Mouse (Mus musculus): ENCODE measurements around the gene Cgrrf1. TPM values are rescaled to one million over a fixed set of nuclear protein-coding genes. Genes with fewer than 3 reads are reported as not detected.
A peak's percentile ranks its signal among the peaks of the same experiment; 100 is the strongest.

Gene Cgrrf1
- total RNA-seq, 2 experiments from 2014 or later: 11.5 to 13.9 TPM

DNA sequence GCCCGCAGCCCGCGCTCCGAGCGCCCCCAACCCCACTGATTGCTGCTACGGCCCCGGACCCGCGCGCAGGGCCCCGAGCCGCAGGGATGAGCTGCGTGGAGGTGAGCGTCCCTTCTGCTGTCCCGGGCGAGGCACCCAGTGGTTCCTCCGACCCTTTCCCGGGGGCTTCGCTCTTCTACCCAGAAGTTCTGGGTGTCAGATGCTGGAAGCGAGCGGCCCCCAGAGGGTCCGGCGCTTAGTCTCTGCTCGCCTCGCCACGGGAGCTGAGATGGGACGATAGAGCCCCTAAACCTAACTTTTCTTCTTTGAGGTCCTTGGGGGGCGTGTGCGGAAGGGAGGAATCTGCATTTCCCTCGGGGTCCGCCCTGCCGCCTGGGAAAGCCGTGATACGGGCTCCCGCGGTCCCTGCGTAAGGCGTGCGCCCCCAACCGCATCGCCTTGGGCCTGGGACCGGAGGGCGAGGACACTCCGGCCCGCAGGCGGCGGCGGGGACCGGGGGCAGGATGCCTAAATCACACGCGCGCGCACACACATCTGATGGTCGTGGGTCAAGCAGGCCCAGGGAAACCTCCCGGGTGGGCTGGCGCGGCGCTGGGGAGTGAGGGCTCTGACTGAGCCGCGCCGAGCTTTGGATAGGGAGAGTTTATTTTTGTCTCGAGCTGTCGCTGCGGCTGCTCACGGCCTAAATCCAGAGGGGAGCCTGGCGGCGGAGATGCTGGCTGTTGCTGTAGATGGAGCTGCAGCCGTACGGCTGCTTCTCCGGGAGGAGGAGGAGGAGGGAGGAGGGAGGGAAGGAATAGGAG lies 51.3 kb downstream of the Cgrrf1 start:
- intact Hi-C loops (cut with DNase I): loop anchor here (5.0 kb wide), 1 partner anchor 119 kb away; no protein-coding TSS in a partner anchor
- DNase-seq (ENCODE audit: extremely low spot score in 1 of 2, low spot score in 2 of 2): peak; percentile 60 to 81

DNA sequence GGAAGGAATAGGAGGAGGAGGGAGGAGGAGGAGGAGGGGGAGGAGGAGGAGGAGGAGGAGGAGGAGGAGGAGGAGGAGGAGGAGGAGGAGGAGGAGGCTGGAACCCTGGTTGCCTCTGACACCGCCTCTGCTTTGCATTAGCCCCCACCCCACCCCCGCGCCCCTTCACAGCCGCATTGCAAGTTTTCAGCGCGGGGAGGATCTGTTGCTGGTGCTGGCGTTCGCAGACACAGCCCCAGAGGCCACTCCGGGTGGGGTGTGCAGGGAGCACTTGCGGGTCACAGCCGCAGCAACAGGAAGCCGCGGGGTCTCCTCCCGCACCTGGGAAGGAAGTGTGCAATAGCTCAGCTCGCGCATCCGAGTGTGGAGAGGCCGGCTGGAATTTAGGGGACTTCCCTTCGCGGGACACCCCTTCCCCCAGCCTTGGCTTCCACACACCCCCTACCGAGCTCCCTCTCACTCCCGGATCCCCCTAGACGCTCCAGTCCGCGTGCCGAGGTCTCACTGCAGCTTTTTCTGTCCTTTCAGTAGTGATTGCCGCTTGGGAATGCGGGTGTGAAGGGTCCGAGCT lies 52.0 kb downstream of the Cgrrf1 start:
- intact Hi-C loops (cut with DNase I): loop anchor here (2.0 to 5.0 kb wide), 2 partner anchors 118 to 203 kb away; no protein-coding TSS in a partner anchor
- DNase-seq (ENCODE audit: extremely low spot score in 1 of 2, low spot score in 2 of 2): peak in 1 of 2 experiments; percentile 73

GRCm38 (mm10) chr14:46884701-46885428 lies 52.9 kb downstream of the Cgrrf1 start:
- DNase-seq (ENCODE audit: extremely low spot score in 1 of 2, low spot score in 2 of 2): peak; percentile 36 to 74
- intact Hi-C loops (cut with DNase I): loop anchor here (2.0 to 5.0 kb wide), 2 partner anchors 117 to 202 kb away; no protein-coding TSS in a partner anchor

GRCm38 (mm10) chr14:46885429-46885755 lies 53.5 kb downstream of the Cgrrf1 start:
- DNase-seq (ENCODE audit: extremely low spot score in 1 of 2, low spot score in 2 of 2): no peak
- intact Hi-C loops (cut with DNase I): loop anchor here (2.0 kb wide), 1 partner anchor 201 kb away; no protein-coding TSS in a partner anchor

GRCm38 (mm10) chr14:46885891-46886301 lies 54.0 kb downstream of the Cgrrf1 start:
- intact Hi-C loops (cut with DNase I): loop anchor here (2.0 kb wide), 1 partner anchor 201 kb away; no protein-coding TSS in a partner anchor
- DNase-seq (ENCODE audit: extremely low spot score in 1 of 2, low spot score in 2 of 2): peak in 1 of 2 experiments; percentile 35

DNA sequence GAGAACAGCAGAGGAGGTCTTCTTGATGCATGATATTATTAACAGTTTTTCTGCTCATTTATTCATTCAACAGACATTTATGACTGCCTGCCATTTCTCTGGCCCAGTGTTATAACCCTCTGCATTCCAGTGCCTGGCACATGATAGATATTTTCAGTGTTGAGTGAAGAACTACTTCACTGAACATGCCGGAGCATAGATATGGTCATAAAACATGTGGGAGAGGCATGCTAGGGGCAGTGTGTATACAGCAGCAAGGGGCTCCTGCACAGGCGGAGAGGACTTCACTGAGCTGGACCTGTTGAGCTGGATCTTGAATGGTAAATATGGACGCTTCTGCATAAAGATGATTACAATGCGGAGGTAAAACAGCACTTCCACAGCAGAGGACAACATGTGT lies 57.2 kb downstream of the Cgrrf1 start:
- DNase-seq (ENCODE audit: extremely low spot score in 1 of 2, low spot score in 2 of 2): no peak
- intact Hi-C loops (cut with DNase I): no loop called here

DNA sequence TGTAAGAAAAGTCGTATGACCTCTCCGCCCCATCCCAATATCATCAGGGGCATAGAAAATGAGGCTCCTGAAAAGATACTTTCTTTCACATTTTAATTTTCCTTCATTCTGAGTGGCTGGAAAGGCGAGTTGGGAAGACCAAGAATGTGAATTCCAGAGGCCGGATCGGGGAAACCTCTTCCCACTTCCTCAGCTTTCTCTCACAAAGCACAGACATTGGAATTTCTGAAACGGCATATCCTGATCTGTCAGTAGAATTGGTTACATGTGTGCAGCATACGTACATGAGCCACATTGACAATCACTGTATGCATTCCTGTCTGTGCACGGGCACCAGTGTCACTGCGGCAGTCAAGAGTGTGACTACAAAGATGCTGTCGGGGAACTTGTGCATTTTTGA lies 62.0 kb downstream of the Cgrrf1 start:
- DNase-seq (ENCODE audit: extremely low spot score in 1 of 2, low spot score in 2 of 2): no peak
- intact Hi-C loops (cut with DNase I): no loop called here

DNA sequence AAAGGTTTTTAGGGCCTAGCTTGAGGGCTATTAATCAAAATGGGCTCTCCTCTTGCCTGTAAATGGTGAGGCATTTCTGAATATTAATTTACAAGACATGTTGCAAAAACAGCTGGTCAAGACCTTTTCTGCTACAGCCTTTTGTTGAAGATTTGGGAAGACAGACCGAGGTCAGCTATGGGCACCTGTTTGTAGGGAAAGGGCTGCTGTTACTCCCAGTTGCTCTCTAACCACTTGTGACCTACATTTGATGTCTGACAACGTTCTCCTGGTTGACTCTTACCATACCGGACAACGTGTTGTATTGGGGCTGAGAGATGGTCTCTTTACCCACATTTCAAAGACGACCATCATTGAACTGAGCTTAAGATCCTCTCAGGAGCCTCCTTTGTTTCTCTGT lies 66.0 kb downstream of the Cgrrf1 start:
- no peak for DNase-seq (ENCODE audit: extremely low spot score in 1 of 2, low spot score in 2 of 2)
- intact Hi-C loops (cut with DNase I): no loop called here

DNA sequence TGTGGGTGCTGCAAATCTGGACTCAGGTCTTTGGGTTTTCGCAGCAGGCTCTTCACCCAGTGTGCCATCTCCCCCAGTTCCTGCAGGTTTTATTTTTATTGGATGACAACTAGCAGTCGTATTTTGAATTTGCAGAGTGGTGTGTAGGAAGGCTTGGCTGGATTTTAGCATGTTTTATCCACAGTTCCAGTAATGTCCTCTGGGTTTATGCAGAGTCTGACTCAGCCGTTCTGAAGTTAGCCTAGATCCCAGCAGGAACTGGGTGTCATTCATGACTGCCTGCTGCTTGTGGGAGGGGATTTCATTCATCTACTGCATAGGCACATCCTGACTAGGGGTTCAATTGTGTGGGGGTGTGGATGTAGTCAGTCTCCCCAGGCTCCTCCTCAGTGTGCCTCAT lies 66.7 kb downstream of the Cgrrf1 start:
- no peak for DNase-seq (ENCODE audit: extremely low spot score in 1 of 2, low spot score in 2 of 2)
- intact Hi-C loops (cut with DNase I): no loop called here

DNA sequence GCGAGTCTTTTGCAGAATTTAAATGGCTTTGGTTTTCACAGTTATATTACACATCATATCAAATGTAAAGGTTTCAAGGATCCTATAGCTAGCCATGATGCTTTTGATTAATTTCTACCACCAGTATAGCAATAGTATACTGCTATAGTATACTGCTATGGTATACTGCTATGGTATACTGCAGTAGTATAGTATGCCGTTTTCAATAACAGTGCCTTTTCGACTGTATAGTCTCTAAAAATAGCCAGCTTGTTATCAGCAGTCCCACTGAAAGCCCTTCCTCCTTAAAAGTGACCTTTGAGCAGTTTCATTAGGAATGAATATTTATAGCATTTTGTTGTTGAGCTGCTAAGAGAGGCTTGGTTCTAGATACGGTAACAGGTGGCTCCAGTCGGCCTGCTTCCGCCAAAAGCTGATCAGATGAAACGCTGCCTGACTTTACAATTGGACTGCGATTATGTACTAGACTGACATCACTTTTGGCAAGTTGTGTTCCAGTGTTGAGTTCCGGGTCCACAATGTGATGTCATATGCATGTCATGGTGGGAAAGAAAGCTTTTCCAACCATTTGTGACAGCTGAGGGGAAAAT lies 70.7 kb downstream of the Cgrrf1 start:
- intact Hi-C loops (cut with DNase I): no loop called here
- DNase-seq (ENCODE audit: extremely low spot score in 1 of 2, low spot score in 2 of 2): no peak

Other genes starting within 250 kb of the Cgrrf1 start
- 1 to 10 TPM; 1.9 to 2.0 TPM for gene Cdkn3, start 71.6 kb upstream of the Cgrrf1 start, total RNA-seq (2021)
- 10 to 100 TPM; 79.9 to 83.6 TPM for gene Cnih1, start 43.7 kb upstream of the Cgrrf1 start, total RNA-seq (2021)
- gene Gmfb, start 9.9 kb upstream of the Cgrrf1 start, total RNA-seq (2021): 100 to 1,000 TPM; 155 to 165 TPM
- gene Samd4, start 50.7 kb downstream of the Cgrrf1 start, total RNA-seq (2021): 10 to 100 TPM; 20.5 to 22.8 TPM

Measured in left cerebral cortex, postnatal 10 days (tissue).